Mouse (Mus musculus) hindbrain, embryonic 10.5 days (tissue): Measurements from ENCODE around the gene Eif5. TPM values are rescaled to one million over a fixed set of nuclear protein-coding genes. Genes with fewer than 3 reads are reported as not detected.

ENCODE experiments used
- DNase-seq: peaks from one replicate; pipeline ENCODE4 v3.0.0-alpha.2; 2017; ENCODE audit warnings: low spot score
- H3K27ac ChIP-seq: fragments of 300-500 bp; sonication (generic); 2 replicates; pipeline ENCODE4 v1.5.1; 2016; ENCODE audit warnings: mild to moderate bottlenecking, moderate library complexity
- H3K27me3 ChIP-seq: fragments of 300-500 bp; sonication (generic); 2 replicates; pipeline ENCODE4 v1.6.1; 2016; ENCODE audit warnings: mild to moderate bottlenecking; ENCODE audit not compliant: poor library complexity, insufficient read depth, severe bottlenecking
- H3K36me3 ChIP-seq: fragments of 300-500 bp; sonication (generic); 2 replicates; pipeline ENCODE4 v1.6.1; 2016; ENCODE audit warnings: mild to moderate bottlenecking, moderate library complexity
- H3K4me1 ChIP-seq: fragments of 300-500 bp; sonication (generic); replicated peaks from 2 replicates; pipeline ENCODE4 v1.6.1; 2016; ENCODE audit warnings: mild to moderate bottlenecking
- H3K4me3 ChIP-seq: fragments of 300-500 bp; sonication (generic); 2 replicates; pipeline ENCODE4 v1.5.1; 2016; ENCODE audit warnings: mild to moderate bottlenecking, moderate library complexity
- H3K9me3 ChIP-seq: fragments of 300-500 bp; sonication (generic); 2 replicates; pipeline ENCODE4 v1.6.1; 2016; ENCODE audit warnings: mild to moderate bottlenecking, moderate library complexity
- WGBS: fragments of 180-500 bp; shearing (Covaris S2); methylation state at CpG from one replicate; pipeline ENCODE4 v1.1.7; 2016; 5-methylcytosine and 5-hydroxymethylcytosine counted together
- polyA plus RNA-seq: library from polyadenylated mRNA; unstranded; fragments of >200 nt; fragmentation: Nextera tagmentation; extraction: Ambion mirVana; gene quantifications from 2 replicates; pipeline ENCODE4 v1.2.1, GENCODE M21; 2016

The Eif5 gene
- polyA plus RNA-seq, 1 experiment from 2014 or later: 570 TPM

GRCm38 (mm10) chr12:111513673-111514072, 24.1 kb upstream of the Eif5 start:
- no peaks in the 10 kb centered on the region for H3K27me3 ChIP-seq
- no peak overlapping the region for H3K4me3 ChIP-seq
- WGBS: 72% methylated on average over 5 of the region's 5 CpGs
- no peak for DNase-seq
- H3K36me3 ChIP-seq: no peaks in the 10 kb centered on the region
- H3K9me3 ChIP-seq: no peaks in the 10 kb centered on the region
- 0 out of 2 replicates have a peak, but pooled peaks cover 11% of the 10 kb centered on the region for H3K4me1 ChIP-seq
- H3K27ac ChIP-seq: no peak overlapping the region

GRCm38 (mm10) chr12:111514231-111514792, 23.5 kb upstream of the Eif5 start:
- DNase-seq: no peak
- WGBS: 75% methylated on average over 7 of the region's 7 CpGs
- Histone ChIP-seq H3K4me1 (0 out of 2 replicates have a peak, but pooled peaks cover 11% of the 10 kb centered on the region), H3K4me3 (no peak overlapping the region), H3K27me3 (no peaks in the 10 kb centered on the region), H3K36me3 (no peaks in the 10 kb centered on the region), H3K27ac (no peak overlapping the region), H3K9me3 (no peaks in the 10 kb centered on the region)

- no peaks in the 10 kb centered on the region for H3K36me3 ChIP-seq
- no peak overlapping the region for H3K4me3 ChIP-seq
- 78% methylated on average over 7 of the region's 7 CpGs for WGBS
- H3K27ac ChIP-seq: no peak overlapping the region
- no peaks in the 10 kb centered on the region for H3K27me3 ChIP-seq
- DNase-seq: no peak
- H3K4me1 ChIP-seq: peaks cover 11% of the 10 kb centered on the region; the same call in 1 of the 2 replicates
- no peaks in the 10 kb centered on the region for H3K9me3 ChIP-seq
Measured at GRCm38 (mm10) chr12:111514874-111515649, 22.8 kb upstream of the Eif5 start.

GRCm38 (mm10) chr12:111515920-111516319, 21.9 kb upstream of the Eif5 start:
- 92% methylated on average over 5 of the region's 5 CpGs for WGBS
- Histone ChIP-seq H3K4me1 (peaks cover 11% of the 10 kb centered on the region; the same call in 1 of the 2 replicates), H3K27me3 (no peaks in the 10 kb centered on the region), H3K4me3 (no peak overlapping the region), H3K27ac (no peak overlapping the region), H3K9me3 (no peaks in the 10 kb centered on the region), H3K36me3 (no peaks in the 10 kb centered on the region)
- DNase-seq: no peak

DNA sequence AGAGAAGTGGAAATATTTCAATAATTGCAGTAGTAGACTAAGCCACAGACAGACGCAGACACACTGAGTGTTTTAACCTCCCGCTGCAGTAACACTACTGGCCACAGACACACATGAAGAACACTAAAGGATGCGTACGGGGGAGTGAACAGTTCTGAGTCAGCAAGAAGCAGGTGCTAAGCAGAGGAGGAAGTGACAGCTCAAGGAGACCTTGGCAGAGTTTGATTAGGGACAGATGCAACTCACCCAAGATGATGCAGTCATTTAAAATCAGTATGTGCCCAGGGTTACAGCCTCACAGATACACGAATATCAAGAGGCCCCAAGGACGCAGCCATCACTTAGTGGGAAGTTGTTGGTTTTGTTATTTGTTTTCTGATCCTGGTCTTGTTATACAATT, 21.0 kb upstream of the Eif5 start:
- H3K27ac ChIP-seq: no peak overlapping the region
- H3K4me1 ChIP-seq: peaks cover 11% of the 10 kb centered on the region; the same call in 1 of the 2 replicates
- H3K4me3 ChIP-seq: no peak overlapping the region
- no peaks in the 10 kb centered on the region for H3K27me3 ChIP-seq
- H3K36me3 ChIP-seq: no peaks in the 10 kb centered on the region
- peaks cover 4% of the 10 kb centered on the region for H3K9me3 ChIP-seq
- 89% methylated on average over 6 of the region's 6 CpGs for WGBS
- no peak for DNase-seq

DNA sequence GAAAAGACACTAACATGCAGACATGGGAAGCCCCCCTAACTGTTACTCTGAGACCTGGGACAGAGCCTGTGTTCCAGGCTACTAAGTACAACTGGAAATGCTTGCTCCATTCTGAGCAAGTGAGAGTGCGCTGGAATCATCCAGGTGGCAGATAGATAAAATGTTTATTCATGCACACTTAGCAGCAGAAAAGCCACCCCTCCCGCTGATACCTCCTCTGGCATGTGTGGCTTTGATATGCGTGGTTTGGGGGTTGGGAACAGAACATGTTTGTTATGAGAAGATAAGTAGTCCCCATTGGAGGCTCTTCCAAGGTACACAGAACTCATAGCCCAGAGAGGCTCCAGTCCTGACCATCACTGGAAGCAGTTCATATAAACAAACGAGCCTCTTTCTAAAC, 19.9 kb upstream of the Eif5 start:
- H3K27ac ChIP-seq: no peak overlapping the region
- H3K27me3 ChIP-seq: no peaks in the 10 kb centered on the region
- no peak for DNase-seq
- H3K4me1 ChIP-seq: peaks cover 11% of the 10 kb centered on the region; the same call in 1 of the 2 replicates
- no peak overlapping the region for H3K4me3 ChIP-seq
- no peaks in the 10 kb centered on the region for H3K36me3 ChIP-seq
- H3K9me3 ChIP-seq: peaks cover 14% of the 10 kb centered on the region
- 69% methylated on average over 4 of the region's 4 CpGs for WGBS

DNA sequence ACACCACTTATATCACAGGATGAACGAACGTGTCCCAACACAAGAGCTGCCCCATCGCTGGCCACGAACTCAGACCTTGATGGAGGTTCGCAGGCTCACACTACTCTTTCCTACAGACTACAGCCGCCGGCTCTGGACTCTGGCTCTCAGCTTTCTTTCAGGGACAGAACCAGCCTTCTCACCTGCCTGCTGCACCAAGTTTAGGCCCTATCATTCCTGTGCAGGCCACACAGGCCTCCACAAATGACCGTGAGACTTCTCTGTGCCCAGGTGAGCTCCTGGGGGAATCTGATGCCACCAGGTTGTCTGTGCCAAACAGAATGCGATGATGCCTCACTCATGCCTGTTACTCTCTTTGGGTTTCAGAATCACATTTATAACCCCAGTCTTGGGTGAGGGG, 19.4 kb upstream of the Eif5 start:
- H3K4me1 ChIP-seq: peaks cover 11% of the 10 kb centered on the region; the same call in 1 of the 2 replicates
- 94% methylated on average over 9 of the region's 9 CpGs for WGBS
- no peak for DNase-seq
- no peaks in the 10 kb centered on the region for H3K27me3 ChIP-seq
- H3K36me3 ChIP-seq: no peaks in the 10 kb centered on the region
- H3K9me3 ChIP-seq: peaks cover 17% of the 10 kb centered on the region
- H3K27ac ChIP-seq: no peak overlapping the region
- H3K4me3 ChIP-seq: no peak overlapping the region

DNA sequence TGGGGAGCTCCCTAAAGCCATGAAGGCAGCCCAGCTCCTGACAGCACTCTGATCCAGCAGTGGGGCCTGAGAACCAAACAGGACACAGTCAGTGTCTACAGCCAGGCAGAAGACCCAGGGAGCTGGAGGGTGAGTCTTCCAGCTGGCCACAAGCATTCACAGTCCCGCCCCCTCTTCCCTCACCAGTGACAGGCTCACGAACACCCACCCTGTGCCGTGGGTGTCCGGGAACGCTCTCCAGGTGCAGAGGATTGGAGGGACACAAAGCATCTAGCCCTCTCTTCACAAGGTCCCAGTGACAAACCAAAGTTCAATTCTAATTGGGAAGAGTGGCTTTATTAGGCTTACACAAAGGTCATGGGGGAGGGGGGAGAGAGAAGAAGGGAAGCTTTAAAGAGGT, 18.0 kb upstream of the Eif5 start:
- H3K4me3 ChIP-seq: no peak overlapping the region
- no peaks in the 10 kb centered on the region; the same call in 1 of the 2 replicates for H3K4me1 ChIP-seq
- H3K9me3 ChIP-seq: peaks cover 17% of the 10 kb centered on the region
- no peak overlapping the region for H3K27ac ChIP-seq
- H3K27me3 ChIP-seq: no peaks in the 10 kb centered on the region
- WGBS: 79% methylated on average over 5 of the region's 5 CpGs
- DNase-seq: no peak
- no peaks in the 10 kb centered on the region for H3K36me3 ChIP-seq

DNA sequence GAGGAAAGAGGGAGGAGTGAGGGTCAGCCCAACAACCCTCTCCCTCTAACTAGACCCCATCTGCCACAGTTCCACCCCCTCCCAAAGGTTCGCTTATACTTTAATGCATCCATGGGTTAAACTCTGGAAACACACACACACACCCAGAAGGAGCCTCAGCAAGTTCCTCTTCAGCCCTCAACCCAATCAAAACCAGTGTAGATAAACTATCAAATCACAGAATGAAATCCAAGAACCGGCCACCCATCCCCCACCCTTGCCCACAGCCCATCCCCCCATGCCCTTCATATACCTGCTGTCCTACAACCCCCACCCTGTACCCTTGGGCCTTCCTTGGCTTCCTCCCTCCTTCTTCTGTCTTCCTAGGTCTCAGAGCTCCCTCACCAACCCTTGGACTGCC, 16.8 kb upstream of the Eif5 start:
- H3K9me3 ChIP-seq: peaks cover 17% of the 10 kb centered on the region
- no peaks in the 10 kb centered on the region for H3K36me3 ChIP-seq
- no peak overlapping the region for H3K4me3 ChIP-seq
- WGBS: 80% methylated on average over 2 of the region's 2 CpGs
- no peaks in the 10 kb centered on the region for H3K27me3 ChIP-seq
- no peak for DNase-seq
- no peak overlapping the region for H3K27ac ChIP-seq
- no peaks in the 10 kb centered on the region; the same call in 1 of the 2 replicates for H3K4me1 ChIP-seq

DNA sequence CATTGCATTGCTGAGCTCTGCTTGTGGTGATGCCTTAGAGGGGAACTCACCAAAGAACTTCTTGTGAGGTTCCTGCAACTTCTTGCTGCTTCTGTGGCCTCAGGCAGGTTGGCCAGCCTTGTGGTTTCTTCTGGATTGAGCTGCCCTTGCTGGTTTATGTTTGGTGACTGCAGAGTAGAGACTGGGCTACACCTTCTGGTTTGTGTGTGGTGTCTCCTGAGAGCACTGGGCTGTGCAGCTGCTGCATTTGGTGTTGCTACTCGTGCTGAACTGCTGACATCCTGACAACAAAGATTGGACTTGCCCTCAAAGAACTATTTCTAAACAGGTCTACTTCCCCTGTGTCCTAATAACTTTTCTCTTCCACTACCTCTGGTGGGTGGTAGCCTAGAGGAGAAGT, 13.3 kb upstream of the Eif5 start:
- H3K9me3 ChIP-seq: peaks cover 17% of the 10 kb centered on the region
- no peaks in the 10 kb centered on the region for H3K27me3 ChIP-seq
- H3K4me1 ChIP-seq: no peaks in the 10 kb centered on the region; the same call in 1 of the 2 replicates
- H3K27ac ChIP-seq: no peak overlapping the region
- 74% methylated on average over 1 of the region's 1 CpGs for WGBS
- DNase-seq: no peak
- H3K36me3 ChIP-seq: no peaks in the 10 kb centered on the region
- H3K4me3 ChIP-seq: no peak overlapping the region

GRCm38 (mm10) chr12:111524883-111525282, 12.9 kb upstream of the Eif5 start:
- Histone ChIP-seq H3K36me3 (no peaks in the 10 kb centered on the region), H3K4me3 (no peak overlapping the region), H3K27ac (no peak overlapping the region), H3K27me3 (no peaks in the 10 kb centered on the region), H3K9me3 (peaks cover 17% of the 10 kb centered on the region), H3K4me1 (no peaks in the 10 kb centered on the region; the same call in 1 of the 2 replicates)
- DNase-seq: no peak
- 82% methylated on average over 3 of the region's 3 CpGs for WGBS

DNA sequence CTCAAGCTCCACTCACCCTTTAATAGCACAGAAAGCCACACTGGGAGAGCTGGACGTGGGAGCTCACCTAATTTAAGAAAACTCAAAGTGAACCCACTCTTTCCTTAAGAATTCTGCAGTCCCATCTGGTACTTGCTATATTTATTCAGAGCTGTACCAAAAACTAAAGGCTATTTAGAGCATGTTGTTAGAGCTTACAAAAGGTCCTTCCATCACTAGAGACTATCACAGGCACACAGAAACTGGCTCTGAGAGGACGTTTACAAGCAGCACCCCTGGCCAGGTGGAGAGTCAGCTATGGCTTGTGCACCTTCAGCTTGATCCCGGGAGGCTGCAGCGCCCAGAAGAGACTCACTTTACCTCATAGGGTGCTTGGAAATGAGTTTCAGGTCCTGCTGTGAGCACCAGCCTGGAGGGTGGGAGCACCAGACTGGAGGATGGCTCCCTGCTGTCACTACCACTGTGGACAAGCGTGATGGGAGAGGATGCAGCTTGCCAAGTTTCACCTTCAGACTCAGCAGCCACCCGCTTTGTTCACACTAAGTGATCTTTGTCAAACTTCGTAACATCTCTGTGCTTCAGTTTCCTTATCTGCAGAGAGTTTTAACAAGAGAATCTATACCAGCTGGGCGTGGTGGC, 10.1 kb upstream of the Eif5 start:
- DNase-seq: no peak
- Histone ChIP-seq H3K27me3 (no peaks in the 10 kb centered on the region), H3K27ac (no peak overlapping the region), H3K4me1 (no peaks in the 10 kb centered on the region), H3K36me3 (no peaks in the 10 kb centered on the region), H3K4me3 (no peak overlapping the region), H3K9me3 (peaks cover 4% of the 10 kb centered on the region; the same call in 1 of the 2 replicates)
- 66% methylated on average over 8 of the region's 8 CpGs for WGBS

GRCm38 (mm10) chr12:111529192-111529591, 8.6 kb upstream of the Eif5 start:
- Histone ChIP-seq H3K27me3 (no peaks in the 10 kb centered on the region), H3K4me3 (no peak overlapping the region), H3K27ac (no peak overlapping the region), H3K36me3 (no peaks in the 10 kb centered on the region), H3K4me1 (no peaks in the 10 kb centered on the region), H3K9me3 (no peaks in the 10 kb centered on the region)
- DNase-seq: no peak
- WGBS: 25% methylated on average over 8 of the region's 8 CpGs
